Mouse (Mus musculus): ENCODE results near the gene Snd1.

DNA sequence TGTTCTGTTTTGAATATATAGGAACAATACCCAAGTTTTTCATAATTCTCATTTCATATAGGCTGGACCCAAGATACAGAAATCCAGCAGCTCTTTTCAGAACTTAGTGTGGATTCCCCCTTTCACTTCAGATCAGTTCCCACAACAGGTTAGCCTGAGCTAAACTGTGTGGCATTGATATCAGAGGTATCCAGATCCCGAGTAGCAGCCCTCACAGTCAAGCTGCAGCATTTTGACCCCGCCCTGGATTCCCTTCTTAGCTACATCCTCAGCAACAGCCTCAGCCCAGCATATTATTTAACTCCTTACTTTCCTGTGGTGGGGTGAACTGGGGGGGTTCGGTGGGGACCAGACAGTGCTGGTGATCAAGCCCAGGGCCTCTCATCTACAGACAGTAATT, 128.5 kb downstream of the Snd1 start:
- TF ChIP-seq GATA1 (IDR thresholded peaks at IDR 0.05; ENCODE audit: borderline replicate concordance, low read length), result no peak
- no peak for TF ChIP-seq FLI1 (IDR thresholded peaks at IDR 0.05; ENCODE audit: low read length)
